Mouse (Mus musculus): ENCODE measurements at regions not wholly inside any gene's neighbourhood (a gene's known extent, or its start where the extent isn't known, plus 50 kb on each side); places are given as distances from the start of the nearest gene placed in this dataset.

GRCm38 (mm10) chr15:86566111-86566510 is 351.9 kb downstream of the Tbc1d22a start:
- no peak for DNase-seq

GRCm38 (mm10) chr15:86574311-86574710 is 360.1 kb downstream of the Tbc1d22a start:
- DNase-seq, result no peak

GRCm38 (mm10) chr15:86576666-86577065 is 362.4 kb downstream of the Tbc1d22a start:
- DNase-seq, result no peak

- DNase-seq, result no peak
Observed at GRCm38 (mm10) chr15:86578689-86579088, 364.4 kb downstream of the Tbc1d22a start.

GRCm38 (mm10) chr15:86582240-86583090 is 368.2 kb downstream of the Tbc1d22a start:
- no peak for DNase-seq

- DNase-seq, result no peak
Observed at GRCm38 (mm10) chr15:86585716-86586115, 371.5 kb downstream of the Tbc1d22a start.

- DNase-seq, result no peak
Observed at GRCm38 (mm10) chr15:86587209-86587608, 372.9 kb downstream of the Tbc1d22a start.

GRCm38 (mm10) chr15:86590033-86590432 is 375.8 kb downstream of the Tbc1d22a start:
- no peak for DNase-seq

GRCm38 (mm10) chr15:86590896-86591295 is 376.6 kb downstream of the Tbc1d22a start:
- DNase-seq, result no peak

GRCm38 (mm10) chr15:86593404-86593803 is 379.1 kb downstream of the Tbc1d22a start:
- DNase-seq, result no peak

- no peak for DNase-seq
Observed at GRCm38 (mm10) chr15:86606411-86606810, 392.2 kb downstream of the Tbc1d22a start.

GRCm38 (mm10) chr15:86609692-86610091 is 395.4 kb downstream of the Tbc1d22a start:
- no peak for DNase-seq

GRCm38 (mm10) chr15:86631376-86631775 is 417.1 kb downstream of the Tbc1d22a start:
- no peak for DNase-seq

GRCm38 (mm10) chr15:86645244-86645643 is 431.0 kb downstream of the Tbc1d22a start:
- no peak for DNase-seq

GRCm38 (mm10) chr15:86648131-86648530 is 433.9 kb downstream of the Tbc1d22a start:
- no peak for DNase-seq

GRCm38 (mm10) chr15:86673096-86673520 is 458.8 kb downstream of the Tbc1d22a start:
- no peak for DNase-seq

- no peak for DNase-seq
Observed at GRCm38 (mm10) chr15:86677016-86677415, 462.8 kb downstream of the Tbc1d22a start.

GRCm38 (mm10) chr15:86683081-86683480 is 468.8 kb downstream of the Tbc1d22a start:
- DNase-seq, result no peak

GRCm38 (mm10) chr15:86689694-86690093 is 475.4 kb downstream of the Tbc1d22a start:
- no peak for DNase-seq

GRCm38 (mm10) chr15:86696806-86697205 is 482.5 kb downstream of the Tbc1d22a start:
- no peak for DNase-seq

- DNase-seq, result no peak
Observed at GRCm38 (mm10) chr15:86710429-86710828, 496.2 kb downstream of the Tbc1d22a start.

- no peak for DNase-seq
Observed at GRCm38 (mm10) chr15:86718376-86718775, 504.1 kb downstream of the Tbc1d22a start.

GRCm38 (mm10) chr15:86719088-86719487 is 504.8 kb downstream of the Tbc1d22a start:
- no peak for DNase-seq

- DNase-seq, result no peak
Observed at GRCm38 (mm10) chr15:86721131-86721530, 506.9 kb downstream of the Tbc1d22a start.

Measured in adrenal gland, postnatal 25 days (tissue).